Mouse (Mus musculus): Measurements from ENCODE around the gene Zfp715. TPM values are rescaled to one million over a fixed set of nuclear protein-coding genes. Genes with fewer than 3 reads are reported as not detected.

The Zfp715 gene
- polyA plus RNA-seq (2015; fragmentation: Nextera tagmentation; extraction: Ambion mirVana) = 9.7 and 10.5 TPM in 2 replicates

DNA sequence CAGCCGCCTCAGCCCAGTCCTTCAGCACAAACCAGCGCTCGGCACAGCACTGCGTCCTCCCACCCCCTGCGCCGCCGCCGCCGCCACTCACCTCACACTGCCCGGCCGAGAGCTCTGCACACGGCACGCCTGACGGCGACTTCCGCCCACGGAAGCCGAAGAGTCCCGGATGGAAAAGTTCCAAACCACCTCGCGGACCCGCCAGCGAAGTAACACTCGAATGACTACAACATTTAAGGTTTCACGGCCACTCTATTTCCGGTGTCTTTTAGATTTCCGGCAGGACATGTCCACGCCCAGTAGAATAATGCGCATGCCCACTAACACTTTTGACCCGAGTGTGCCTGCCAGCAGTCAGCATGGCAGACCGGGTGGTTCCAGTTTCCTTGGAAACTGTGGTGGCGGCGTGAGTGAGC lies at the start of gene Zfp715:
Gene Zfp715 (minus strand): TSS at position 282 of the 416 bp plus-strand sequence.
- Histone ChIP-seq H3K27ac (ENCODE audit: low read length) (peak within 1 kb of the TSS; percentile 90), H3K4me2 (replicated peaks; ENCODE audit: low read depth, low read length) (peak within 1 kb of the TSS; percentile 84), H3K9me3 (ENCODE audit: low read length) (no peaks in the 10 kb centered on the region), H3K27me3 (replicated peaks; ENCODE audit: insufficient read depth, low read length) (no peaks in the 10 kb centered on the region), H3K36me3 (ENCODE audit: insufficient read depth, low read length) (no peaks in the 10 kb centered on the region; the same call in 1 of the 2 replicates), H3K9ac (replicated peaks; ENCODE audit: low read depth) (peak within 1 kb of the TSS; percentile 82), H3K4me1 (ENCODE audit: insufficient read depth, low read depth, low read length) (peaks cover 16% of the 10 kb centered on the region; the same call in 1 of the 2 replicates), H3K4me3 (ENCODE audit: low read depth, low read length) (peak within 1 kb of the TSS; percentile 76)
- DNase-seq (ENCODE audit: low spot score) = peak; percentile 99
- under 1% methylated on average over 33 of the region's 33 CpGs for WGBS
- TF ChIP-seq CTCF (IDR thresholded peaks at IDR 0.05) (0 out of 2 replicates have a peak, but pooled peaks have one; percentile 2), EP300 (IDR thresholded peaks at IDR 0.05) (peak; percentile 81)
- peak; percentile 97 for ATAC-seq

DNA sequence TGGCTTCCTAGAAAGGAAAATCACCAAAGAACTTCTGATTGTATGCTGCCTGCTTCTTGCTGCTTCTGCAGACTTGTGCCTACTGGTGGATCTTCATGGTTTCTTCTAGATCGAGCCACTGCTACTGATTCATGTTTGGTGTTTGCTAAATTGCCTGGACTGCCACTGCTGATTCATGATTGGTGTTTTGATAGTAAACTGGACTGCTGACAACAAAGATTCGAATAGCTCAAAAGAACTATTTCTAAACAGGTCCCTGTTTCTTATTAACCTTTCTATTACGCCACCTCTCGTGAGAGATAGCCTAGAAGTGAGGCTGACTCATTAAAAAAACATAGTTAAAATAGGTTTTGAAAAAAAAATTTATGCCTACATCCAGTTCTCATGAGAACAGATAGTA lies 48.9 kb upstream of the Zfp715 start:
- Histone ChIP-seq H3K9me3 (ENCODE audit: low read length) (no peaks in the 10 kb centered on the region), H3K4me3 (ENCODE audit: low read depth, low read length) (no peak overlapping the region), H3K36me3 (ENCODE audit: insufficient read depth, low read length) (no peaks in the 10 kb centered on the region), H3K4me2 (replicated peaks; ENCODE audit: low read depth, low read length) (no peak overlapping the region), H3K27ac (ENCODE audit: low read length) (no peak overlapping the region), H3K9ac (replicated peaks; ENCODE audit: low read depth) (no peak overlapping the region), H3K27me3 (replicated peaks; ENCODE audit: insufficient read depth, low read length) (no peaks in the 10 kb centered on the region), H3K4me1 (ENCODE audit: insufficient read depth, low read depth, low read length) (no peaks in the 10 kb centered on the region)
- ATAC-seq (no peak), DNase-seq (ENCODE audit: low spot score) (no peak)
- no peak for TF ChIP-seq CTCF (IDR thresholded peaks at IDR 0.05)
- TF ChIP-seq EP300 (IDR thresholded peaks at IDR 0.05) = no peak
- 61% methylated on average over 4 of the region's 4 CpGs for WGBS

DNA sequence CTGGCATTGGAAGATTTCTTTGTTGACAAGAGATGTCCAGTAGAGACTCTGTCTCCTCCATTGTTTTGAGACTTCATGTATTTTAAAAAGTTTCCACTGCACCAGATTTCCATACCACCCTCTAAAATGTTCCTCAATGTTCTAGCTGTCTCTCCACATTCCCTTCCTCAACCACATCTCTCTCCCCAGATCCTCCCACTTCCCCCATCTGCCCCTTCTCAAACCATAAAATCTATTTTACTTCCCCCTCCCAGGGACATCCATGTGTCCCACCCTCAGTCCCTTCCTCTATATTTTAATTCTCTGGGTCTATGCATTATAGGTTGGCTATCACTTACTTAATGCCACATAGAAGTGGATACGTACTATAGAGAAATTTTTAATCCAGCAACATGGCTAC lies 48.3 kb upstream of the Zfp715 start:
- TF ChIP-seq CTCF (IDR thresholded peaks at IDR 0.05) = no peak
- TF ChIP-seq EP300 (IDR thresholded peaks at IDR 0.05) = no peak
- Histone ChIP-seq H3K27me3 (replicated peaks; ENCODE audit: insufficient read depth, low read length) (no peaks in the 10 kb centered on the region), H3K4me1 (ENCODE audit: insufficient read depth, low read depth, low read length) (no peaks in the 10 kb centered on the region), H3K9ac (replicated peaks; ENCODE audit: low read depth) (no peak overlapping the region), H3K4me2 (replicated peaks; ENCODE audit: low read depth, low read length) (no peak overlapping the region), H3K36me3 (ENCODE audit: insufficient read depth, low read length) (no peaks in the 10 kb centered on the region), H3K27ac (ENCODE audit: low read length) (no peak overlapping the region), H3K9me3 (ENCODE audit: low read length) (no peaks in the 10 kb centered on the region), H3K4me3 (ENCODE audit: low read depth, low read length) (no peak overlapping the region)
- no peak for DNase-seq (ENCODE audit: low spot score)
- 81% methylated on average over 1 of the region's 1 CpGs for WGBS
- no peak for ATAC-seq

DNA sequence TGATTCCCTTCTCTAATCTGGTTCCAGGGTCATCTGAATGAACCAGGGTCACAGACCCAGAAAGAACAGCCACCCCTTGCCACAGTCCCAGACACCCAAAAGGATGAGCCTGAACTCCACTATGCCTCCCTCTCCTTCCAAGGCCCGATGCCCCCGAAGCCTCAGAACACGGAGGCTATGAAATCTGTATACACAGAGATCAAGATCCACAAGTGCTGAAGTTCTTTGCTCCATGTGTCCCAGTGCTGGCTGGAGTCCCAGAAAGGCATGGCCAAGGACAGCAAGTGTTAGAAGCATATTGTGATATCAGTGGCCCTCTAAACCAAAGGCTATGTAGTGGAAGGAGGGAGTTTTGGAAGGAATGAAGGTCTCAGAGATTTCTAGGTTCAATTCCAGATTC lies 45.5 kb upstream of the Zfp715 start:
- no peaks in the 10 kb centered on the region for H3K36me3 ChIP-seq (ENCODE audit: insufficient read depth, low read length)
- TF ChIP-seq EP300 (IDR thresholded peaks at IDR 0.05) (no peak), CTCF (IDR thresholded peaks at IDR 0.05) (no peak)
- WGBS = 70% methylated on average over 3 of the region's 3 CpGs

DNA sequence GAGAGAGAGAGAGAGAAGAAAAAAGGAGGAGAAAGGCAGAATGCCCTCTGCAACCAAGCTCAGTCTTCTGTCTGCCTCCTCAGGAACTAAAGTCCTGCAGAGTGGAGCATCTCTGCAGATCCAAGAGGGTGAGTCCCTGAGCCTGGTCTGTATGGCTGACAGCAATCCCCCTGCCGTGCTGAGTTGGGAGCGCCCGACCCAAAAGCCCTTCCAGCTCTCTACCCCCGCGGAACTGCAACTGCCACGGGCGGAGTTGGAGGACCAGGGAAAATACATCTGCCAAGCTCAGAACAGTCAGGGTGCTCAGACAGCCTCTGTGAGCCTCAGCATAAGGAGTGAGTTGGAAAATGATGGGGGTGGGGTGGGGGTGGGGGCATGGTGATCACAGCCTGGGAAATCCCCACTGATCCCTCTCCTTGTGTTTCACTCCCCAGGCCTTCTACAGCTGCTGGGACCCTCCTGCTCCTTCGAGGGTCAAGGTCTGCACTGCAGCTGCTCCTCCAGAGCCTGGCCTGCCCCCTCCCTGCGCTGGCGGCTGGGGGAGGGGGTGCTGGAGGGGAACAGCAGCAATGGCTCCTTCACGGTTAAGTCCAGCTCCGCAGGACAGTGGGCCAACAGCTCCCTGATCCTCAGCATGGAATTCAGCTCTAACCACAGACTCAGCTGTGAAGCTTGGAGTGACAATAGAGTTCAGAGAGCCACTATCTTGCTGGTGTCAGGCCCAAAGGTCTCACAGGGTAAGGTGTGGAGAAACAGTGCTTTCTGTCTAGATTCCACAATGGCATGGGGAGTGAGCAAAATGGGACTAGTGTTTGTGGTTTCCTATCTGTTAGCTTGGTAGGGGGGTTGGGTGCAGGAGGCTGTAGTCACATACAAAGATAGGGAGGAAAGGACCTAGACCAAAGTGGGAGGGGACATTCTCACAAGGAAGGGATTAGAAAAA lies 42.1 kb upstream of the Zfp715 start:
- Histone ChIP-seq H3K4me1 (ENCODE audit: insufficient read depth, low read depth, low read length) (no peaks in the 10 kb centered on the region), H3K9ac (replicated peaks; ENCODE audit: low read depth) (no peak overlapping the region), H3K27me3 (replicated peaks; ENCODE audit: insufficient read depth, low read length) (no peaks in the 10 kb centered on the region), H3K4me2 (replicated peaks; ENCODE audit: low read depth, low read length) (no peak overlapping the region), H3K27ac (ENCODE audit: low read length) (no peak overlapping the region), H3K9me3 (ENCODE audit: low read length) (no peaks in the 10 kb centered on the region), H3K4me3 (ENCODE audit: low read depth, low read length) (no peak overlapping the region), H3K36me3 (ENCODE audit: insufficient read depth, low read length) (no peaks in the 10 kb centered on the region)
- TF ChIP-seq EP300 (IDR thresholded peaks at IDR 0.05) = no peak
- no peak for TF ChIP-seq CTCF (IDR thresholded peaks at IDR 0.05)
- WGBS = 12% methylated on average over 11 of the region's 12 CpGs
- DNase-seq (ENCODE audit: low spot score) (no peak), ATAC-seq (no peak)

More for the DNA sequence above, 45.5 kb upstream of the Zfp715 start:
- H3K27ac ChIP-seq (ENCODE audit: low read length) = no peak overlapping the region
- H3K4me3 ChIP-seq (ENCODE audit: low read depth, low read length) = no peak overlapping the region
- H3K4me2 ChIP-seq (replicated peaks; ENCODE audit: low read depth, low read length) = no peak overlapping the region
- no peak overlapping the region for H3K9ac ChIP-seq (replicated peaks; ENCODE audit: low read depth)
- H3K9me3 ChIP-seq (ENCODE audit: low read length) = no peaks in the 10 kb centered on the region
- ATAC-seq (no peak), DNase-seq (ENCODE audit: low spot score) (no peak)
- no peaks in the 10 kb centered on the region for H3K27me3 ChIP-seq (replicated peaks; ENCODE audit: insufficient read depth, low read length)
- H3K4me1 ChIP-seq (ENCODE audit: insufficient read depth, low read depth, low read length) = no peaks in the 10 kb centered on the region

DNA sequence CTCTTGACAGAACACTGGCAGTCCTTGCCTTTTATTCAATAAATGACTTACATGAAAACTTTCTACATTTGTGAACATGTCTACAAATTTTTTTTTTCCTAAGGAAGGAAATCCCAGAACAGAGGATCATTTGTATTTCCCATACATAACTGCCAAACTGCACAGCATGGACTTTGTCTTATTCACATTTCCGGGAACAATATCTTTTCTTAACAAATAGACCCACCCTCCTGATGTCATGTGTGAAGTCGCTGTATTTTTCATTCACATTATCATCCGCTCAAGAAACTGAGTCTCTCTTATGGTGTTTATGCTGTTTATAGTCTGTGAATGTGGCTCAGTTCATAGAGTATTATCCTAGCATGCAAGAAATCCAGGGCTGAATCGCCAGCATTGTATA lies 40.7 kb upstream of the Zfp715 start:
- ATAC-seq (no peak), DNase-seq (ENCODE audit: low spot score) (no peak)
- Histone ChIP-seq H3K4me2 (replicated peaks; ENCODE audit: low read depth, low read length) (no peak overlapping the region), H3K36me3 (ENCODE audit: insufficient read depth, low read length) (no peaks in the 10 kb centered on the region), H3K27ac (ENCODE audit: low read length) (no peak overlapping the region), H3K4me3 (ENCODE audit: low read depth, low read length) (no peak overlapping the region), H3K4me1 (ENCODE audit: insufficient read depth, low read depth, low read length) (no peaks in the 10 kb centered on the region), H3K9ac (replicated peaks; ENCODE audit: low read depth) (no peak overlapping the region), H3K9me3 (ENCODE audit: low read length) (no peaks in the 10 kb centered on the region), H3K27me3 (replicated peaks; ENCODE audit: insufficient read depth, low read length) (no peaks in the 10 kb centered on the region)
- WGBS = 73% methylated on average over 4 of the region's 4 CpGs
- TF ChIP-seq CTCF (IDR thresholded peaks at IDR 0.05) (no peak), EP300 (IDR thresholded peaks at IDR 0.05) (no peak)
